Mouse (Mus musculus): ENCODE results near the gene Atp5d.
A peak's percentile ranks its signal among the peaks of the same experiment; 100 is the strongest.

Atp5d gene

GRCm38 (mm10) chr10:80138553-80139438 lies at the start of gene Atp5d:
TSS of gene Atp5d (plus strand) at chr10:80138632.
- no peak for DNase-seq (ENCODE audit: low read depth, low spot score)

- no peak for DNase-seq (ENCODE audit: low read depth, low spot score)
These were observed 49.3 kb upstream of the Atp5d start for GRCm38 (mm10) chr10:80089146-80089545.

- no peak for DNase-seq (ENCODE audit: low read depth, low spot score)
These were observed 46.9 kb upstream of the Atp5d start for GRCm38 (mm10) chr10:80091527-80091926.

GRCm38 (mm10) chr10:80092690-80093089 lies 45.7 kb upstream of the Atp5d start:
- no peak for DNase-seq (ENCODE audit: low read depth, low spot score)

DNA sequence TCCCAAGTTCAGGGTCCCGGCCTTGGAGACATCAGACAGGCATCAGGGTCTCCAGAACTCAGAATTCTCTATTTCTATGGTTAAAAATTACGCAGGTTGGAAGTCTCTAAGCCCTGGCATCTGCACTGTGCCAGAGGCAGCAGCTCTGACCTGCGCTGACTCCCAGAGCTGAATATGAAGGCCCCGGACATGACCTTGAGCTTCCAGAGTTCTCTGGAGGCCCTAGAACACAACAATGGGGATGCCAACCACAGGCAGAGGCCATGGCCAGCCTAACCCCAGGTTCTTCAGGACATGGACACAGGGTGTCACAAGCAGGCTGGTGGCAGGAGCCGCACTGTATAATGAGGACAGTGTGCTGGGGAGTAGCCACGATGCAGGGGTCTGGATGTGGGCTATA lies 44.3 kb upstream of the Atp5d start:
- DNase-seq (ENCODE audit: low read depth, low spot score), result no peak

DNA sequence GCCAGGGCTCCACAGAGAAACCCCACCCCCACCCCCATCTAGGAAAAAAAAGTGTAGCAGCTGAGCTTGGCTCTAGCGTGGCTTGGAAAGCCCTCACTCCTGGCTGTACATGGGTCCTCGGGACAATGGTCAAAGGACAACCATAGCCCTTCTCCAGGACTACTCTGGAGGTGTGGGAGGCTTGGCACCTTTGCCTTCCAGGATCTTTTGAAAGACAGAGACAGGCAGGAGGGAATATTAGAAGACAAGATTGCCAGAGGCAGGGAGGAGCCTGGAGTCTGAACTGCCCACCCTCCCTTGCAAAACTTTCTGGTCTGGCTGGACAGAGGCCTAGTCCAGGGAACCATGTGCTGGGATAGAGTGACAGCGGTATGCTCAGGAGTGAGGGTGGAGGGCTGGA lies 43.7 kb upstream of the Atp5d start:
- DNase-seq (ENCODE audit: low read depth, low spot score), result no peak

- DNase-seq (ENCODE audit: low read depth, low spot score), result no peak
These were observed 42.9 kb upstream of the Atp5d start for GRCm38 (mm10) chr10:80095547-80095946.

- no peak for DNase-seq (ENCODE audit: low read depth, low spot score)
These were observed 41.2 kb upstream of the Atp5d start for GRCm38 (mm10) chr10:80097275-80097674.

DNA sequence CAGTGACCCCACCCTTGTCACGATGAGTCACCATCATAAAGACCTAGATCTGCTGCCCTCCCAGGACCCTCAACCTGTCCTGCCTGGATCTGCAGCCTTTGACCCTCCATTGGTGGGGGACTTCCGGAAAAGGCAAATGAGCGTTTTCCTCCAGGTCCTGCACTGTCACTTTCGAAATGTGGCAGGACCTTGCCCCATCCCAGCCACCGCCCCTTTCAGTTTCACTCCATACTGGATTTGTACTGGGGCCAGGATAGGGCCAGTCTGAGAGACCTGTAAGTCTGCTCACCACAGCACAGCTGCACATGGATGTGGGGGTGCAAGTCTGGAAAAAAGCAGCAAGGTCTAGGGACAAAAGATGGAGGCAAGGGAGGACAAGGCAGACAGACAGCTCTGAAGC lies 39.8 kb upstream of the Atp5d start:
- no peak for DNase-seq (ENCODE audit: low read depth, low spot score)

GRCm38 (mm10) chr10:80100982-80101381 lies 37.5 kb upstream of the Atp5d start:
- no peak for DNase-seq (ENCODE audit: low read depth, low spot score)

DNA sequence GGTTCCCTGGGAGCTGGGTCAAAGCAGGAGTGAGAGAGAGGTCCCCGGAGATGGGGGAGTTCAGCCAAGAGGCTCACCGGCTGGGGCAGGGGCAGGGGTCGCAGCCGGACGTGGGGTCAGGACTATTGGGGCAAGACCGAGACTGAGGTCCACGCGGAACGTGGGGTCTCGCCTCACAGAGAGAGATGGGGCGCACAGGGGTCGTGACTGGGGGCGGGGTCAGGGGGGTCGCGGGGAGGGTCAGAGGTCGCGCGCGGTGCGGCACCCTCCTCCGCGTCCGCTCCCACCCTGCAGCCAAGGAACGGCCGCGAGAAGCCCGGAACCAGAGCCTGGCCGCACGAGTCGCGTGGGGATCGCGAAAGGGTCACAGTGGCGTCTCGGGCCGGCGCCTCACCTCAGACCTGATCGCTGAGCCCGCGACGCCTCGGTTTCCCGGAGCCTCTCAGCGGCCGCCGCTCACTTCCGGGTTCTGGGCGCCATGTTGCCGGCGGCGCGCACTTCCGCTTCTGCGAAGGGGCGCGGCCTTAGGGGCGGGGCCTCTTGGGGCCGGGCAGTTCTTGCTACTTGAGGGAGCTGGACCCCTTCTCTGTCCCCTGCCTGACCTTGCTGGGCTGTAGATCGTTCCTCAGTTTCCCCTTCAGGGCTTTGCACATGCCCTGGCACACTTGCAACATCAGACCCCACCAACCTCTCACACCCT lies 36.1 kb upstream of the Atp5d start:
- DNase-seq (ENCODE audit: low read depth, low spot score), result peak; percentile 76

GRCm38 (mm10) chr10:80103032-80103431 lies 35.4 kb upstream of the Atp5d start:
- DNase-seq (ENCODE audit: low read depth, low spot score), result no peak

DNA sequence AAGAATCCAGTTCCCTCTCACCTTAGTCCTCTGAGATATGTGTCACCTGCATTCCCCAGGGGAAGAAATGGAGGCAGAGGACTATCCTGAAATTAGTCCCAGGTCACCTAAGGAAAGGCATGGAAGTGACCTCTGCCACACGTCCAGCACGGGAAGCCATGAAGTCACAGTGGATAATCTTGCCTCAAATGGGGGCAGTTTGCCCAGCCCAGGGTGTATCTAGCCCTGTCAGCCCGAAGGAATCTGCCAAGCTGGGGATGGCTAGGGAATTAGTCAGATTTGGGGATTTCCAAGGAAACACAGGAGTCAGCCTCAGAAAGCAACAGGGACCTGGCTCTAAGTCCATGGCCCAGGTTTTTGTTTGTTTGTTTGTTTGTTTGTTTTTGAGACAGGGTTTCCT lies 34.3 kb upstream of the Atp5d start:
- DNase-seq (ENCODE audit: low read depth, low spot score), result no peak

- no peak for DNase-seq (ENCODE audit: low read depth, low spot score)
These were observed 33.0 kb upstream of the Atp5d start, which contains the start of gene Sbno2 for GRCm38 (mm10) chr10:80105460-80105859. TSS of gene Sbno2 (minus strand) at chr10:80105571.

DNA sequence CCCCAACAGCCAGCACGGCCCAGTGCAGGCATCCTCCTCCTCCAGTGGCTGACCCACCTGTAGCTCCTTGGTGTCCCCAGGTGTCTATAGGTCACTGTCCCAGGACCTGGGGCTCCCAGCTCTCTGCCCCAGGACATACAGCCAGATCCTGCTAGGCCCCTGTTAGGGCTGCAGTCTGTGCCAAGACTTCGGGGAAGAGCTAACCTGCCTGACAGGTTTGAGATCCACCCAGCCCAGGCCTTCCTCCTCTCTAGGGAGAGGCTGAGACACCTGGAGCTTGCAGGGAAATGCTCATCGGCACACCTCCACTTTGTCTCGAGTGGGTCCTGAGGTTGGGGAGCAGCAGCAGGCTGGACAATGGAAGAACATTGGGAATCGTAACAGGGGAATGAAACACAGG lies 32.5 kb upstream of the Atp5d start:
- no peak for DNase-seq (ENCODE audit: low read depth, low spot score)

DNA sequence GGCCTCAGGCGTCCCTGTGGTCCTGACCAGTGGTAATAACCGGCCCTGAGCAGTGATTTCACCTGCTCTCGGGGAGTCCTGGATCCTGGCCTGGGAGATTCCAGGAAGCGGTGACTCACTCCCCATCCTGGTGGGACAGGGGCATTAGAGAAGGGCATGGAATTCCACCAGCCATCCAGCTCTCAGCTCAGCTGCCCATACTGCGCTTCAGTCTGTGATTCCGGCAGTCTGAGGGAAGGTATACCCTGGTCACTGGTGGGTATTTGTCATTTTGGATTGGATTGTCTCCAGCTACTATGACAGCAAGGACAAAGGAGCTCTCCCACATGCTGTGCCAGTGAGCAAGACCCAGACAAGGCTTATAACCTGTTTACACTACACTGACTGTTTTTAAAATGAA lies 30.8 kb upstream of the Atp5d start:
- no peak for DNase-seq (ENCODE audit: low read depth, low spot score)

DNA sequence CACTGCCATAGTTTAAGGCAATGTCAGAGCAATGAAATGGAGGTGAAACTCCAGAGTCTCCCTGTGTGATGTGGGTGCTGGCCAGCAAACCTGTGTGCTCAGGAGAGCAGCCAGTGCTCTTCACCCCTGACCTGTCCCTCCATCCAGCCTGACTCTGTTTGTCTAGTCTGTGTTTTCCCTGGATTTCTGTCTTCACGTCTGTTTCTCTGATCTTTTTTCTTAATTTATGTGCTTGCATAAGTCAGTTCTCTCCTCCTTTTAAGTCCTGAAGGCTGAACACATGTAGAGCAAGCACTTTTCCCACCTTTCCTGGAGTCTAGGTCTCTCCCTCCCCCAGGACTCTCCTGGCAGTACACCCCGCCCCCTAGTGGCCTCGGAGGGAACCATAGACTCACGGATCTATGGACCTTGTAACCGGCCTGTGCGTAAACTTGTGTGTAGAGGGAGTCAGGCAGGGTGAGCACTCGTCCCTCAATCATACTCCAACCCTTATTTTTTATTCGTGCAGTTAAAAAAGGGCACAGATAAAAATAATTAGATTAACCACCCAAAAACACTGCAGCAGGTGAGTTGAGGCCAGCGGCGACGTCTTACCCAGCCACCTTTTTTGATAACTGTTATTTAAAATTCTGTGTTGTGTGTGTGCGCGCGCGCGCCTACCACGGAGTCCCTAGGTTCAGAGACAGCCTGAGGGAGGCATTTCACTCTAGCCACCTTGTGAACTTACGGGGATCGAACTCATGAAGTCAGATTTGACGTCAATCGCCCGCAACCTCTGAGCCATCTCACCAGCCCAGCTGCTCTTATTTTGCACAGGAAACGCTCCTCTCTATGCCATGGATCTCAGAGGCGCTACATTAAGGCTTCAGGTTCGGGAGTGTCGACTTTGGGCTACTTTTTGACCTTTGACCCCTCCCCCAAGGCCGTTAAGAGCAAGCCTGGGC lies 23.8 kb upstream of the Atp5d start:
- DNase-seq (ENCODE audit: low read depth, low spot score), result peak; percentile 89

DNA sequence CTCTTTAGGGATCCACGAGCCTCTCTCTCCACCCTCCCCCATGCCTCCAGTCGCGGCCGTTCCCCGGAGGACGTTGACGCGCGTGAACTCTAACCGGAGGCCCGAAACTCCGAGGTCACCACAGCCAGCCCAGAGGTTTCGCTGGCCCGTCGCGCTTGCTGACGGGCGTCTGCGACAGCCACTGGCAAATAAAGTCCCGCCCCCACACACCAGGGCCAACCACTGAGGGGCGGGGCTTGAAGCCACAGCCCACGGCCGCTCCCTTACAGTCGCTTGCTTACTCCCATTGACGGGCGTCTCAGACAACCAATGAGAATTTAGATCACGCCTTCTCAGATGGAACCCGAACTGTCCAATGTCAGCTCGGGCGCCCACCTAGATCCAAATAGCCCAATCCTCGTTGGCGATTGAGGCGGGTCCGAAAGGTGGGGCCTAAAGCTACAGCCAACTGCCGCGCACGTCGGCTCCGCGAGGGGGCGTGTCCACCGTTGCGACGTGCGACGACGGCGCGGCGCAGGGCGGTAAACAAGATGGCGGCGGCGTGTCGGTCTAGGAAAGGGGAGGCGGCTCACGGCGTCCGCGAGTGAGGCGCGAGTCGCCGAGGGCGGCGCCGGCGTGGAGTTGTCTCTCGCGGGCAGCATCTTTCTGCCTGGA lies 23.0 kb upstream of the Atp5d start, which contains the start of gene Stk11:
Gene Stk11, plus strand, starts transcription at position 514 of the 654 bp plus-strand sequence.
- peak; percentile 100 for DNase-seq (ENCODE audit: low read depth, low spot score)

GRCm38 (mm10) chr10:80115944-80116335 lies 22.5 kb upstream of the Atp5d start:
- DNase-seq (ENCODE audit: low read depth, low spot score), result no peak

- no peak for DNase-seq (ENCODE audit: low read depth, low spot score)
These were observed 21.9 kb upstream of the Atp5d start for GRCm38 (mm10) chr10:80116563-80116926.

Measured in embryo, embryonic 11.5 days (tissue).